Mouse (Mus musculus) lung, postnatal 0 days (tissue): ENCODE results near the gene Nr6a1. TPM values are rescaled to one million over a fixed set of nuclear protein-coding genes. Genes with fewer than 3 reads are reported as not detected.

ENCODE experiments used
- ATAC-seq: fragments of 200-750 bp; cut with Nextera tagmentation; 2 replicates; pipeline ENCODE4 v1.8.0; 2017; ENCODE audit warnings: moderate library complexity
- DNase-seq: peaks from one replicate; pipeline ENCODE4 v3.0.0-alpha.2; 2016; ENCODE audit warnings: low spot score
- H3K27ac ChIP-seq: fragments of 300-500 bp; sonication (generic); 2 replicates; pipeline ENCODE4 v1.5.1; 2014; ENCODE audit warnings: antibody characterized with exemption, mild to moderate bottlenecking, low read length, mixed read lengths
- H3K27me3 ChIP-seq: fragments of 300-500 bp; sonication (generic); replicated peaks from 2 replicates; pipeline ENCODE4 v1.6.1; 2014; ENCODE audit warnings: low read length, mixed read lengths; ENCODE audit not compliant: insufficient read depth
- H3K36me3 ChIP-seq: fragments of 300-500 bp; sonication (generic); 2 replicates; pipeline ENCODE4 v1.6.1; 2014; ENCODE audit warnings: low read length, mixed read lengths; ENCODE audit not compliant: insufficient read depth
- H3K4me1 ChIP-seq: fragments of 300-500 bp; sonication (generic); 2 replicates; pipeline ENCODE4 v1.6.1; 2014; ENCODE audit warnings: antibody characterized with exemption, low read depth, low read length, mixed read lengths; ENCODE audit not compliant: insufficient read depth
- H3K4me2 ChIP-seq: fragments of 300-500 bp; sonication (generic); replicated peaks from 2 replicates; pipeline ENCODE4 v1.6.1; 2014; ENCODE audit warnings: low read depth, mild to moderate bottlenecking, low read length, moderate library complexity, mixed read lengths
- H3K4me3 ChIP-seq: fragments of 300-500 bp; sonication (generic); 2 replicates; pipeline ENCODE4 v1.5.1; 2014; ENCODE audit warnings: low read depth, low read length
- H3K9ac ChIP-seq: fragments of 300-500 bp; sonication (generic); replicated peaks from 2 replicates; pipeline ENCODE4 v1.6.1; 2014; ENCODE audit warnings: low read depth, mild to moderate bottlenecking
- H3K9me3 ChIP-seq: fragments of 300-500 bp; sonication (generic); 2 replicates; pipeline ENCODE4 v1.6.1; 2016; ENCODE audit warnings: low read length, mixed read lengths
- CTCF ChIP-seq: IDR thresholded peaks from 2 replicates; pipeline ENCODE4 v1.5.1; 2016; ENCODE audit warnings: antibody characterized with exemption, mild to moderate bottlenecking
- EP300 ChIP-seq: IDR thresholded peaks from 2 replicates; pipeline ENCODE4 v1.6.1; 2016; ENCODE audit warnings: antibody characterized with exemption, mild to moderate bottlenecking, control low read depth
- WGBS: fragments of 180-500 bp; shearing (Covaris S2); extraction: QIAGEN DNeasy Blood & Tissue Kit; methylation state at CpG from one replicate; pipeline ENCODE4 v1.1.7; 2014; 5-methylcytosine and 5-hydroxymethylcytosine counted together
- polyA plus RNA-seq: library from polyadenylated mRNA; unstranded; fragments of >200 nt; fragmentation: Nextera tagmentation; extraction: Ambion mirVana; gene quantifications from 2 replicates; pipeline ENCODE4 v1.2.1, GENCODE M21; 2015

The Nr6a1 gene
- polyA plus RNA-seq, 1 experiment from 2014 or later, result 0.53 TPM

DNA sequence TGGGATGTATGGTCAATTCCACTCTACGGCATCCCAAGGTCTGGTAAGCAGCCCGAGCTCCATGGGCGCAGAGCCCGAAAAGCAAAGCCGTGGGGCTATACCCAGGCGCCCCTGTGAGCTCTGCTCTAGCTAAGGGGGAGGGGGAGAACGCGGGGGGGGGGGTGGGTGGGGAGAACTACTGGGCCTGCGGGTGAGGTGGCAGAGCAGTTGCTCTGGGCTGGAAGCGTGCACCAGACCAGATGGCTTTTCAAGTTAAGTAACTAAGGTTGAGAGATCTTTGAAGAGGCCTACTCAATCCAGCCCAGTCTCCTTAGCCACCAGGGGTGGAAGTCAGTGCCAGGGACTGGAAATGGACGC, 214.7 kb downstream of the Nr6a1 start:
- Histone ChIP-seq H3K36me3 (no peaks in the 10 kb centered on the region), H3K27ac (no peak overlapping the region), H3K4me1 (no peaks in the 10 kb centered on the region), H3K27me3 (peaks cover 60% of the 10 kb centered on the region), H3K9me3 (no peaks in the 10 kb centered on the region), H3K9ac (no peak overlapping the region), H3K4me3 (no peak overlapping the region), H3K4me2 (no peak overlapping the region)
- no peak for DNase-seq
- peak; percentile 30; the same call in 1 of the 2 replicates for ATAC-seq
- WGBS, result 39% methylated on average over 8 of the region's 11 CpGs
- TF ChIP-seq CTCF, result no peak
- TF ChIP-seq EP300, result no peak

GRCm38 (mm10) chr2:38712076-38712768, 215.3 kb downstream of the Nr6a1 start:
- Histone ChIP-seq H3K27ac (no peak overlapping the region), H3K36me3 (no peaks in the 10 kb centered on the region), H3K4me1 (no peaks in the 10 kb centered on the region), H3K9ac (no peak overlapping the region), H3K4me3 (peak overlapping the region; percentile 31), H3K27me3 (peaks cover 61% of the 10 kb centered on the region), H3K4me2 (peak overlapping the region; percentile 55), H3K9me3 (no peaks in the 10 kb centered on the region)
- TF ChIP-seq EP300 (no peak), CTCF (no peak)
- WGBS, result 9% methylated on average over 41 of the region's 58 CpGs
- DNase-seq (no peak), ATAC-seq (no peak)

GRCm38 (mm10) chr2:38711421-38711861, 216.0 kb downstream of the Nr6a1 start:
- peak overlapping the region; percentile 31 for H3K4me3 ChIP-seq
- no peaks in the 10 kb centered on the region for H3K36me3 ChIP-seq
- H3K9me3 ChIP-seq, result no peaks in the 10 kb centered on the region
- DNase-seq, result no peak
- no peaks in the 10 kb centered on the region for H3K4me1 ChIP-seq
- no peak for ATAC-seq
- under 1% methylated on average over 33 of the region's 40 CpGs for WGBS
- peak overlapping the region; percentile 55 for H3K4me2 ChIP-seq
- TF ChIP-seq CTCF, result no peak
- TF ChIP-seq EP300, result no peak
- no peak overlapping the region for H3K27ac ChIP-seq
- no peak overlapping the region for H3K9ac ChIP-seq
- H3K27me3 ChIP-seq, result peaks cover 61% of the 10 kb centered on the region

GRCm38 (mm10) chr2:38710304-38711241, 216.9 kb downstream of the Nr6a1 start:
- no peaks in the 10 kb centered on the region for H3K9me3 ChIP-seq
- no peak for DNase-seq
- WGBS, result 2% methylated on average over 75 of the region's 75 CpGs
- no peaks in the 10 kb centered on the region for H3K4me1 ChIP-seq
- H3K4me3 ChIP-seq, result peak overlapping the region; percentile 20
- peaks cover 61% of the 10 kb centered on the region for H3K27me3 ChIP-seq
- no peaks in the 10 kb centered on the region for H3K36me3 ChIP-seq
- ATAC-seq, result peak; percentile 16; the same call in 1 of the 2 replicates
- no peak for TF ChIP-seq CTCF
- no peak overlapping the region for H3K9ac ChIP-seq
- no peak overlapping the region for H3K27ac ChIP-seq
- H3K4me2 ChIP-seq, result peak overlapping the region; percentile 44

DNA sequence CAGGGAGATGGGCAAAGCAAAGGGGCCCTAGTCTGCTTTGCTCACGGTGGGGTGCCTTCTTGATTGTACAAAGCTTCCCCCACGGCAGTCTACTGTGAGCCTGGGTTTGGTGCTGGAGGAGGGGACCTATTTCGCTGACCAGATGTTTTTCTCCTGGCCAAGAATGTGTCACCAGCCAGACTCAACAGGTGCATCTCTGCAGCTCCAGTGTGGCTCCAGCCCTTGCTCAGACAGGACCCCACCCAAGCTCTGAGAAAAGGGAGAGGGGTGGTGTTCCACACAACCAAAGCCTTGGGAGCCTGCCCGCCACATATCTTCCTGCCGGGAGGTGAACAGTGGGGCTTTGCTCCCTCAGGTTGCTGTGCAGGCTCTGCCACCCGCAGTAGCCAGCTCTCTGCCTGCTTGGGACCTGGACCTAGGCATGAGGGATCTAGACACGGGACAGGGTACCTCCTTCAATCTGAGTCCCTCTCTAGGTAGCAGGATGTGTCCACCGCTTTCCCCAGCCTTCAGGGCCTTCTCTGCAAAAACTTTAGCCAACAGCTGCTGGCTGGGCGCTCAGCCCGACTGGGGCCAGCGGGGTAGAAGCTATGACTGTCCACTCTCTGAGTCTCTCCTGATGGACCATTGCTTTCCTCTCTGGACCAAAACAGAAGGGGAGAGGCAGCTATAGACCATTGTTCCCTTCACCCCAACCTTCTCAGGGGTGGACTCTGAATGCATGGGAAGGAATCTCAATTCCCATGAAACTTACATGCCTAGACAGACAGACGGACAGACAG, 218.4 kb downstream of the Nr6a1 start:
- H3K4me3 ChIP-seq, result no peak overlapping the region
- no peaks in the 10 kb centered on the region for H3K4me1 ChIP-seq
- no peak overlapping the region for H3K9ac ChIP-seq
- TF ChIP-seq EP300 (no peak), CTCF (no peak)
- no peaks in the 10 kb centered on the region for H3K9me3 ChIP-seq
- no peak for ATAC-seq
- no peak overlapping the region for H3K27ac ChIP-seq
- 31% methylated on average over 12 of the region's 12 CpGs for WGBS
- H3K36me3 ChIP-seq, result no peaks in the 10 kb centered on the region
- H3K27me3 ChIP-seq, result peaks cover 59% of the 10 kb centered on the region
- DNase-seq, result no peak
- H3K4me2 ChIP-seq, result no peak overlapping the region

DNA sequence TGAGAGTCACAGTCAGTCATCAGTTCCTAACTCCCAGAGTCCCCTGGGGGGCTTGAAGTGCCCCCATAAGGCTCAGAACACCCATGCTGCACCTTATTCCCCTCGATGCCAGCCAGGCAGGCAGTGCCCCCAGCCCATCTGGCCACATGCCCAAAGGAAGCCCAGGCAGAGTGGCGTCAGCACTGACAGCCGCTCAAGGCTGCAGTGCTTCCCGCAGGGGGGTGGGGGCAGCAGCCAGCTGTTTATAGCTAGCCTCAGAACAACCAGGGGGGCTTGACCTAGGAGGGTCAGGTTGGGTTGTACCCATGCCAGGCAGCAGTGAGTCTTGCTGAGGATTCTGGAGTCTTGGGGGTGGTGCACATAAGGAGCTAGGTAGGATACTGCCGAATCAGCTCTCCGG, 220.8 kb downstream of the Nr6a1 start:
- ATAC-seq (peak; percentile 55), DNase-seq (peak; percentile 34)
- Histone ChIP-seq H3K4me3 (no peak overlapping the region), H3K4me2 (no peak overlapping the region), H3K4me1 (no peaks in the 10 kb centered on the region), H3K27me3 (peaks cover 40% of the 10 kb centered on the region), H3K36me3 (no peaks in the 10 kb centered on the region), H3K9ac (no peak overlapping the region), H3K27ac (no peak overlapping the region; the same call in 1 of the 2 replicates), H3K9me3 (no peaks in the 10 kb centered on the region)
- 26% methylated on average over 6 of the region's 6 CpGs for WGBS
- peak; percentile 20; the same call in 1 of the 2 replicates for TF ChIP-seq CTCF
- no peak for TF ChIP-seq EP300
